Mouse (Mus musculus): ENCODE results near the gene Irf5. TPM values are rescaled to one million over a fixed set of nuclear protein-coding genes. Genes with fewer than 3 reads are reported as not detected.
A peak's percentile ranks its signal among the peaks of the same experiment; 100 is the strongest.

Gene Irf5
- total RNA-seq (2021) = 1 to 10 TPM; 3.4 to 4.0 TPM

- no peak for DNase-seq (ENCODE audit: extremely low spot score in 1 of 2, low spot score in 1 of 2)
These were observed at the start of gene Irf5 for GRCm38 (mm10) chr6:29526281-29527251. Gene Irf5, plus strand, starts transcription at chr6:29526625.

GRCm38 (mm10) chr6:29482691-29483090, 43.7 kb upstream of the Irf5 start:
- DNase-seq (ENCODE audit: extremely low spot score in 1 of 2, low spot score in 1 of 2) = no peak

- peak; percentile 60 to 88 for DNase-seq (ENCODE audit: extremely low spot score in 1 of 2, low spot score in 1 of 2)
These were observed 41.5 kb upstream of the Irf5 start for GRCm38 (mm10) chr6:29484716-29485559.

GRCm38 (mm10) chr6:29485951-29486350, 40.5 kb upstream of the Irf5 start:
- DNase-seq (ENCODE audit: extremely low spot score in 1 of 2, low spot score in 1 of 2) = no peak

- no peak for DNase-seq (ENCODE audit: extremely low spot score in 1 of 2, low spot score in 1 of 2)
These were observed 32.3 kb upstream of the Irf5 start for GRCm38 (mm10) chr6:29494101-29494500.

GRCm38 (mm10) chr6:29496270-29496669, 30.2 kb upstream of the Irf5 start:
- no peak for DNase-seq (ENCODE audit: extremely low spot score in 1 of 2, low spot score in 1 of 2)

- no peak for DNase-seq (ENCODE audit: extremely low spot score in 1 of 2, low spot score in 1 of 2)
These were observed 28.6 kb upstream of the Irf5 start for GRCm38 (mm10) chr6:29497791-29498190.

GRCm38 (mm10) chr6:29500177-29500576, 26.2 kb upstream of the Irf5 start:
- DNase-seq (ENCODE audit: extremely low spot score in 1 of 2, low spot score in 1 of 2) = no peak

GRCm38 (mm10) chr6:29500810-29501209, 25.6 kb upstream of the Irf5 start:
- no peak for DNase-seq (ENCODE audit: extremely low spot score in 1 of 2, low spot score in 1 of 2)

- DNase-seq (ENCODE audit: extremely low spot score in 1 of 2, low spot score in 1 of 2) = no peak
These were observed 24.8 kb upstream of the Irf5 start for GRCm38 (mm10) chr6:29501599-29501998.

GRCm38 (mm10) chr6:29505493-29505892, 20.9 kb upstream of the Irf5 start:
- no peak for DNase-seq (ENCODE audit: extremely low spot score in 1 of 2, low spot score in 1 of 2)

GRCm38 (mm10) chr6:29506834-29507233, 19.6 kb upstream of the Irf5 start:
- no peak for DNase-seq (ENCODE audit: extremely low spot score in 1 of 2, low spot score in 1 of 2)

- DNase-seq (ENCODE audit: extremely low spot score in 1 of 2, low spot score in 1 of 2) = no peak
These were observed 18.7 kb upstream of the Irf5 start, which contains the start of gene Kcp for GRCm38 (mm10) chr6:29507447-29508309. Gene Kcp, minus strand, starts transcription at chr6:29507952.

- DNase-seq (ENCODE audit: extremely low spot score in 1 of 2, low spot score in 1 of 2) = no peak
These were observed 17.3 kb upstream of the Irf5 start for GRCm38 (mm10) chr6:29509086-29509485.

- no peak for DNase-seq (ENCODE audit: extremely low spot score in 1 of 2, low spot score in 1 of 2)
These were observed 13.1 kb upstream of the Irf5 start for GRCm38 (mm10) chr6:29513284-29513683.

GRCm38 (mm10) chr6:29517139-29517538, 9.3 kb upstream of the Irf5 start:
- peak; percentile 44 to 72 for DNase-seq (ENCODE audit: extremely low spot score in 1 of 2, low spot score in 1 of 2)

- DNase-seq (ENCODE audit: extremely low spot score in 1 of 2, low spot score in 1 of 2) = no peak
These were observed 3.7 kb upstream of the Irf5 start for GRCm38 (mm10) chr6:29522626-29523300.

GRCm38 (mm10) chr6:29523301-29524033, 3.0 kb upstream of the Irf5 start:
- DNase-seq (ENCODE audit: extremely low spot score in 1 of 2, low spot score in 1 of 2) = no peak

- DNase-seq (ENCODE audit: extremely low spot score in 1 of 2, low spot score in 1 of 2) = no peak
These were observed 2.4 kb upstream of the Irf5 start for GRCm38 (mm10) chr6:29524034-29524489.
